Mouse (Mus musculus) MEL (cell line): Measurements from ENCODE around the gene Dclre1b. TPM values are rescaled to one million over a fixed set of nuclear protein-coding genes. Genes with fewer than 3 reads are reported as not detected.

Experiments
- DNase-seq: peaks from one replicate; pipeline ENCODE4 v3.0.0; 2011; ENCODE audit warnings: low read depth, low spot score
- H3K27ac ChIP-seq: 2 replicates; pipeline ENCODE4 v1.5.1; 2012; ENCODE audit warnings: low read depth, mild to moderate bottlenecking, control low read depth, low read length, moderate library complexity; ENCODE audit not compliant: control insufficient read depth
- H3K27me3 ChIP-seq, 2 experiments: fragments of 150-350 bp in 1 of 2; sonication (generic) in 1 of 2; 2 replicates each; pipeline ENCODE4 v1.6.1; 2012; ENCODE audit warnings: low read length in 2 of 2, mild to moderate bottlenecking in 2 of 2, improper control_type of control experiment in 1 of 2, moderate library complexity in 1 of 2; ENCODE audit not compliant: insufficient read depth in 2 of 2, control insufficient read depth in 1 of 2
- H3K36me3 ChIP-seq, 2 experiments: 2 replicates each; pipeline ENCODE4 v1.6.1; 2012 to 2014; ENCODE audit warnings: low read length in 2 of 2, improper control_type of control experiment in 1 of 2, inconsistent platforms in 1 of 2, mild to moderate bottlenecking in 1 of 2; ENCODE audit not compliant: insufficient read depth in 2 of 2, control insufficient read depth in 1 of 2
- H3K4me1 ChIP-seq, 2 experiments: fragments of 150-350 bp in 1 of 2; sonication (generic) in 1 of 2; 2 replicates each; pipeline ENCODE4 v1.6.1; 2012; ENCODE audit warnings: low read length in 2 of 2, improper control_type of control experiment in 1 of 2, mild to moderate bottlenecking in 1 of 2; ENCODE audit not compliant: insufficient read depth in 2 of 2, control insufficient read depth in 1 of 2
- H3K4me3 ChIP-seq, 2 experiments: fragments of 150-350 bp in 1 of 2; sonication (generic) in 1 of 2; 2 replicates each; pipeline ENCODE4 v1.5.1; 2012; ENCODE audit warnings: low read depth in 2 of 2, low read length in 2 of 2, mild to moderate bottlenecking in 2 of 2, moderate library complexity in 2 of 2, control low read depth in 1 of 2, improper control_type of control experiment in 1 of 2; ENCODE audit not compliant: control insufficient read depth in 1 of 2, insufficient read depth in 1 of 2
- H3K79me2 ChIP-seq: 2 replicates; pipeline ENCODE4 v1.6.1; 2012; ENCODE audit warnings: mild to moderate bottlenecking, low read length, moderate library complexity; ENCODE audit not compliant: control insufficient read depth, poor library complexity, insufficient read depth
- H3K9ac ChIP-seq: 2 replicates; pipeline ENCODE4 v1.6.1; 2012; ENCODE audit warnings: low read depth, mild to moderate bottlenecking, control low read depth, low read length, moderate library complexity; ENCODE audit not compliant: control insufficient read depth, poor library complexity, severe bottlenecking
- H3K9me3 ChIP-seq: fragments of 150-350 bp; sonication (generic); replicated peaks from 2 replicates; pipeline ENCODE4 v1.6.1; 2012; ENCODE audit warnings: mild to moderate bottlenecking, low read length, improper control_type of control experiment, moderate library complexity; ENCODE audit not compliant: insufficient read depth
- BHLHE40 ChIP-seq: IDR thresholded peaks from 2 replicates; pipeline ENCODE4 v1.6.1; 2012; ENCODE audit warnings: low read depth, mild to moderate bottlenecking, inconsistent platforms, low read length, improper control_type of control experiment, borderline replicate concordance
- CHD1 ChIP-seq: IDR thresholded peaks from 2 replicates; pipeline ENCODE4 v1.6.1; 2012; ENCODE audit warnings: low read depth, mild to moderate bottlenecking, inconsistent platforms, low read length, improper control_type of control experiment
- CTCF ChIP-seq, 3 experiments: IDR thresholded peaks in 2 of 3; conservative IDR thresholded peaks in 1 of 3; 2 replicates each; pipeline ENCODE4 v1.5.1; 2011 to 2012; ENCODE audit warnings: low read length in 3 of 3, low read depth in 2 of 3, mild to moderate bottlenecking in 2 of 3, improper control_type of control experiment in 1 of 3, inconsistent platforms in 1 of 3, mixed read lengths in 1 of 3, moderate library complexity in 1 of 3; ENCODE audit not compliant: control insufficient read depth in 1 of 3, insufficient read depth in 1 of 3, poor library complexity in 1 of 3, severe bottlenecking in 1 of 3
- E2F4 ChIP-seq: IDR thresholded peaks from 2 replicates; pipeline ENCODE4 v1.6.1; 2011; ENCODE audit warnings: low read depth, low read length, improper control_type of control experiment, borderline replicate concordance
- EP300 ChIP-seq, 2 experiments: IDR thresholded peaks; 2 replicates each; pipeline ENCODE4 v1.6.1; 2011; ENCODE audit warnings: improper control_type of control experiment in 2 of 2, low read length in 2 of 2, low read depth in 1 of 2, mild to moderate bottlenecking in 1 of 2
- ETS1 ChIP-seq: IDR thresholded peaks from 2 replicates; pipeline ENCODE4 v1.6.1; 2012; ENCODE audit warnings: low read depth, mild to moderate bottlenecking, inconsistent platforms, low read length, improper control_type of control experiment, moderate library complexity
- GABPA ChIP-seq: IDR thresholded peaks from 2 replicates; pipeline ENCODE4 v1.6.1; 2012; ENCODE audit warnings: low read depth, mild to moderate bottlenecking, inconsistent platforms, low read length, improper control_type of control experiment, moderate library complexity
- GATA1 ChIP-seq: IDR thresholded peaks from 2 replicates; pipeline ENCODE4 v1.6.1; 2011; ENCODE audit warnings: low read depth, low read length, improper control_type of control experiment
- HCFC1 ChIP-seq: IDR thresholded peaks from 2 replicates; pipeline ENCODE4 v1.6.1; 2012; ENCODE audit warnings: low read depth, mild to moderate bottlenecking, inconsistent platforms, low read length, improper control_type of control experiment, moderate library complexity
- JUND ChIP-seq: IDR thresholded peaks from 2 replicates; pipeline ENCODE4 v1.6.1; 2011; ENCODE audit warnings: low read depth, mild to moderate bottlenecking, improper control_type of control experiment, low read length
- MEF2A ChIP-seq: IDR thresholded peaks from 2 replicates; pipeline ENCODE4 v1.6.1; 2014; ENCODE audit warnings: low read depth, mild to moderate bottlenecking, inconsistent platforms, low read length, improper control_type of control experiment; ENCODE audit not compliant: poor library complexity, insufficient replicate concordance, severe bottlenecking; ENCODE audit errors: extremely low read depth
- TCF12 ChIP-seq: IDR thresholded peaks from 2 replicates; pipeline ENCODE4 v1.6.1; 2014; ENCODE audit warnings: low read depth, mild to moderate bottlenecking, inconsistent platforms, low read length, improper control_type of control experiment, moderate library complexity
- USF2 ChIP-seq, 2 experiments: IDR thresholded peaks; 2 replicates each; pipeline ENCODE4 v1.6.1; 2011 to 2012; ENCODE audit warnings: improper control_type of control experiment in 2 of 2, low read length in 2 of 2, borderline replicate concordance in 1 of 2, inconsistent platforms in 1 of 2, low read depth in 1 of 2, mild to moderate bottlenecking in 1 of 2; ENCODE audit not compliant: insufficient read depth in 1 of 2
- ZC3H11A ChIP-seq: IDR thresholded peaks from 2 replicates; pipeline ENCODE4 v1.6.1; 2012; ENCODE audit warnings: low read depth, mild to moderate bottlenecking, inconsistent platforms, low read length, improper control_type of control experiment
- ZKSCAN1 ChIP-seq: IDR thresholded peaks from 2 replicates; pipeline ENCODE4 v1.6.1; 2012; ENCODE audit warnings: low read depth, mild to moderate bottlenecking, inconsistent platforms, low read length, improper control_type of control experiment, moderate library complexity
- ZMIZ1 ChIP-seq: IDR thresholded peaks from 2 replicates; pipeline ENCODE4 v1.6.1; 2012; ENCODE audit warnings: low read depth, mild to moderate bottlenecking, inconsistent platforms, low read length, improper control_type of control experiment, moderate library complexity
- polyA plus RNA-seq, 2 experiments: library from polyadenylated mRNA; stranded (reverse) in 1 of 2; unstranded in 1 of 2; fragments of >175 nt in 1 of 2; fragments of >200 nt in 1 of 2; gene quantifications; 2 replicates each; pipeline versions ENCODE4 v1.2.1 to v1.2.4; 2012; ENCODE audit warnings: low replicate concordance in 2 of 2, low read depth in 1 of 2; ENCODE audit not compliant: insufficient read length in 2 of 2, insufficient read depth in 1 of 2, missing spikeins in 1 of 2
- total RNA-seq: library from RNA; depleted of rRNA; stranded (reverse); fragments of 300-350 nt; gene quantifications from 2 replicates; pipeline ENCODE4 v1.2.3, GENCODE M21; 2012

Gene Dclre1b
- total and polyA plus RNA-seq, 3 experiments, result 11.2 to 25.3 TPM; not detected in 1

DNA sequence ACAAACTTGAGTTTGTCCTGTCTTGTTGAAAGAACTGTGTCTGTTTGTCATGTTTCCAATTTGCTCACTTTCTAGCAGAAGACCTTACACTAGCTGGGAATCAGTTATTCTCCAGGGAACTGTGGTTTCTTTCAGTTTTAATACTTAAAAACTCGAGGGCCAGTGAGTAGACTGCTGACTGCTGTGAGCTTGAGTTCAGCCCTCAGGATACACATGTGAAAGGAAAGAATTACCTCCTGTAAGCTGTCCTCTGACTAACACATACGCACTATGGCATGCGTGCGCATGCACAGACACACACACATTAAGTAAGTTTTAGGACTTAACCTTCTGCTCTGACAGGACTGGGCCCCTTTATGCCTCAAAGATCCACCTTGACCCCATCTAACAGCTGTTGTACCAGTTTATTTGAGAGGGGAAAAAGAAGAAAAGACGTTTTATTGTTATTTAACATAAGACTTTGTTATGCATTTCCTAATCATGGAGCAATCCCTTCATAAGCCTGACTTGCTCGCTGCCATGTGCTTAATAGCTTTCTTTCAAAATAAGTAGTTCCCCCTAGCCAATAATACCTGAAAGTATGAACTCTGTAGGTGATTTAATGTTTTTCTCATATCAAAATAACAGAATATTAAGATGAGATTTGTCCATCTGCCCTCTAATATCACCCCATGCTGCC lies 26.2 kb upstream of the Dclre1b start:
- H3K4me3 ChIP-seq, result no peak overlapping the region
- H3K79me2 ChIP-seq, result no peaks in the 10 kb centered on the region
- H3K27me3 ChIP-seq, result no peaks in the 10 kb centered on the region
- no peak overlapping the region for H3K9ac ChIP-seq
- no peak overlapping the region for H3K27ac ChIP-seq
- H3K36me3 ChIP-seq, result peaks cover 0 to 15% of the 10 kb centered on the region in 2 experiments; a peak in 2 of 4 replicates
- no peak for TF ChIP-seq GABPA
- no peak for TF ChIP-seq E2F4
- H3K9me3 ChIP-seq, result no peaks in the 10 kb centered on the region
- H3K4me1 ChIP-seq, result peaks cover 6 to 10% of the 10 kb centered on the region in 2 experiments
- DNase-seq, result no peak

DNA sequence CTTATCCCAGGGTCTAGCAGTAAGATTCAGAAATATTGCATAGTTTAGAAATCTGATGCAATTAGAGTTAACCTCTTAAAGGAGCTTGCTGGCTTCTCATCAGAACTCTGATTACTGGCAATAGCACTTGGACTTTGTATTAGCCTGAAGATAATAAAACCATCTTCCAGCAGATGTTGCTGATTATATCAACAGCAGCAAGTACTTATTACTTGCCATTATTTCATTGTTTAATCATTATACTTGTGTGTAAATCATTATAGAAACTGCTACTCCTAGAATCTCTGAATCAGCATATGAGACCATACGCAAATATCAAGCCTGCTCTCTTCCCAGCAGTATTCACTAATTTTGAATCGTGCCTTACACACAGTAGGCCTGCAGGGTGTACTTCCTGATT lies 24.8 kb upstream of the Dclre1b start:
- no peaks in the 10 kb centered on the region for H3K79me2 ChIP-seq
- no peak for DNase-seq
- no peak overlapping the region for H3K4me3 ChIP-seq
- no peak overlapping the region for H3K27ac ChIP-seq
- no peaks in the 10 kb centered on the region for H3K9me3 ChIP-seq
- no peak for TF ChIP-seq USF2 (IDR thresholded peaks at IDR 0.05; ENCODE audit: borderline replicate concordance in 1 of 2, insufficient read depth in 1 of 2, low read depth in 1 of 2, low read length in 2 of 2)
- no peak for TF ChIP-seq ZMIZ1
- TF ChIP-seq ETS1, result no peak
- no peak for TF ChIP-seq EP300 (IDR thresholded peaks at IDR 0.05; ENCODE audit: low read depth in 1 of 2, low read length in 2 of 2)
- TF ChIP-seq CTCF (IDR thresholded peaks at IDR 0.05 in 2 of 3, conservative IDR thresholded peaks at IDR 0.05 in 1 of 3; ENCODE audit: control insufficient read depth in 1 of 3, insufficient read depth in 1 of 3, low read depth in 2 of 3, low read length in 3 of 3, poor library complexity in 1 of 3, severe bottlenecking in 1 of 3), result no peak
- no peak for TF ChIP-seq BHLHE40
- no peaks in the 10 kb centered on the region for H3K27me3 ChIP-seq
- peaks cover 6 to 10% of the 10 kb centered on the region in 2 experiments for H3K4me1 ChIP-seq
- H3K9ac ChIP-seq, result no peak overlapping the region
- H3K36me3 ChIP-seq, result peaks cover 0 to 15% of the 10 kb centered on the region in 2 experiments; a peak in 2 of 4 replicates

DNA sequence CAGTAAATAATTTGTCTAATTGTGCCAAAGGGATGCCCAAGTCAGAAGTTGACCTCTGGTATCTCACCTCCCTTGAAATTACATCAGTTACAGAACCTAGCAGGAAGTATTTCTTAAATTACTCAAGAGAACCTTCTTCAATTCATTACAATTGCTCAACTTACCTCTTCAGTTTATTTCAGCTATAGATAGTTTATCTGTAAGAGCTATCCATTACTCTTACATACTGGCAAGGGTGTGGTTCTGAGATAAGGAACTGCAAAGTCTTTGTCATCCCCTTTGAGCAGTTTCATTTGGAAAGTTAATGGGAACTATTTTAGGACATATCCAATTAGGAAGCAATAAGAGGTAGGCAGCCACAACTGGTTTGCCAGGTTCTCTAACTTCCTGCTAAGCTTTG lies 23.2 kb upstream of the Dclre1b start, which contains the start of gene Bcl2l15:
Gene Bcl2l15 (plus strand): TSS at position 176 of the 400 bp plus-strand sequence.
- Histone ChIP-seq H3K4me1 (peaks cover 6 to 10% of the 10 kb centered on the region in 2 experiments), H3K9ac (no peak within 1 kb of the TSS), H3K27me3 (no peaks in the 10 kb centered on the region), H3K4me3 (no peak within 1 kb of the TSS), H3K27ac (peak within 1 kb of the TSS; percentile 42), H3K79me2 (no peaks in the 10 kb centered on the region), H3K9me3 (no peaks in the 10 kb centered on the region), H3K36me3 (peaks cover 0 to 15% of the 10 kb centered on the region in 2 experiments; a peak in 2 of 4 replicates)
- TF ChIP-seq JUND, result no peak
- TF ChIP-seq ZC3H11A, result no peak
- TF ChIP-seq TCF12, result peak; percentile 65; the same call in 1 of the 2 replicates
- TF ChIP-seq EP300 (IDR thresholded peaks at IDR 0.05; ENCODE audit: low read depth in 1 of 2, low read length in 2 of 2), result peak; percentile 76 to 80
- no peak for TF ChIP-seq CTCF (IDR thresholded peaks at IDR 0.05 in 2 of 3, conservative IDR thresholded peaks at IDR 0.05 in 1 of 3; ENCODE audit: control insufficient read depth in 1 of 3, insufficient read depth in 1 of 3, low read depth in 2 of 3, low read length in 3 of 3, poor library complexity in 1 of 3, severe bottlenecking in 1 of 3)
- peak; percentile 20; the same call in 1 of the 2 replicates for TF ChIP-seq MEF2A
- TF ChIP-seq ZKSCAN1, result no peak
- no peak for TF ChIP-seq CHD1
- peak; percentile 75 for TF ChIP-seq GATA1
- TF ChIP-seq HCFC1, result no peak
- peak; percentile 28 for DNase-seq
